Mouse (Mus musculus) C2C12 (cell line): ENCODE measurements around the gene Zfp423.

Experiments used
- CEBPB ChIP-seq: IDR thresholded peaks from one replicate; pipeline ENCODE4 v1.6.1; 2011; ENCODE audit warnings: low read depth, mild to moderate bottlenecking, control low read depth, moderate library complexity
- CTCF ChIP-seq: IDR thresholded peaks from one replicate; pipeline ENCODE4 v1.5.1; 2011; ENCODE audit not compliant: control insufficient read depth, insufficient read depth, insufficient read length
- MAX ChIP-seq: IDR thresholded peaks from one replicate; pipeline ENCODE4 v1.6.1; 2011; ENCODE audit warnings: mild to moderate bottlenecking, control low read depth
- MYOD1 ChIP-seq: IDR thresholded peaks from one replicate; pipeline ENCODE4 v1.6.1; 2011; ENCODE audit warnings: low read depth; ENCODE audit not compliant: control insufficient read depth, insufficient read length
- MYOG ChIP-seq: IDR thresholded peaks from one replicate; pipeline ENCODE4 v1.6.1; 2011; ENCODE audit not compliant: control insufficient read depth, insufficient read length; ENCODE audit errors: extremely low read depth
- USF1 ChIP-seq: IDR thresholded peaks from one replicate; pipeline ENCODE4 v1.6.1; 2011; ENCODE audit warnings: low read depth, mild to moderate bottlenecking, control low read depth, moderate library complexity

DNA sequence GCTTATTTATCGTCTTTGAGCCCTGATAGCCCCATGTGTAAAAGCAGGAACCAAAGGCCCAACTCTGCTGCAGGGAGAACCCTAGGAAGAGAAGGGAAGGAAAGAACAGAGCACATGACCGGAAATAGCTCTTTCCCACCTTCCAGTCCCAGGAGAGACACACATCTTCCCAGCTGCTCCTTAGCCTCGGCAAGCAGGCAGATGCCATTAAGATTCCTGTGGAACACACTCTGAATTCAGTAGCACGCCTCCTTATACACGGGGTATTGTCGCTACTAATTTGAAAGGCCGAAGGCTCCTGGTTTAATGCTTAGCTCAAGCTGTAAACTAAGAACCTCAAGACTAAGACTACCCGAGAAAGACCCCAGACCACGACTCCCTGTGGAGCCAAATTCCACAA, 128.3 kb downstream of the Zfp423 start:
- TF ChIP-seq CTCF: no peak
- TF ChIP-seq MAX: no peak
- TF ChIP-seq MYOG: no peak
- no peak for TF ChIP-seq USF1
- TF ChIP-seq MYOD1: no peak
- TF ChIP-seq CEBPB: no peak
